Mouse (Mus musculus) spleen, postnatal 36 days (tissue): ENCODE data around the gene Cbln3.

ENCODE experiments used
- DNase-seq, 2 experiments: peaks; one replicate each; pipeline ENCODE4 v3.0.0; 2022; ENCODE audit warnings: low spot score in 2 of 2, mixed read lengths in 1 of 2

Gene Cbln3

GRCm38 (mm10) chr14:55845506-55846294, 38.5 kb downstream of the Cbln3 start:
- DNase-seq = no peak

- DNase-seq = no peak
These were observed 41.4 kb downstream of the Cbln3 start for GRCm38 (mm10) chr14:55842794-55843193.

DNA sequence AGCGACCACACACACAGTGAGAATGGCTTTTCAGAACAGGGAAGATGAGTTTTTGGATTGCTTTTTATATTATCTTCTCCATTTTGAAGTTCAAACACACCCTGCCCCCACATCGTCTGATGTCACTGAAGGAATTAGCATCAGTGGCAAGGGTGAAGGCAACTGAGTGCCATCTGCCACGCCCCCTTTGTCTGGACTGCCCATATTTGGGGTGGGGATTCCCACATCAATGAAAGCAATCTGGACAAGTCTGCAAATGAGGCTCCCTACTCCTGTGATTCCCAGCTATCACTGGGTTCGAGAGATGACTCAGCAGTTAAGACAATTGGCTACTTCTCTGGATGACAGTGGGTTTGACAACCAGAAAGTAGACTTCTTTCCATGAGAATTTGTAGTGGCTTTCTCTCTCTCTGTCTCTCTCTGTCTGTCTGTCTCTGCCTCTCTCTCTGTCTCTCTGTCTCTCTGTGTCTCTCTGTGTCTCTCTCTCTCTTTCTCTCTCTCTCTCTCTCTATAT, 43.3 kb downstream of the Cbln3 start:
- DNase-seq = no peak

- DNase-seq = no peak
These were observed 45.5 kb downstream of the Cbln3 start for GRCm38 (mm10) chr14:55838740-55839139.

DNA sequence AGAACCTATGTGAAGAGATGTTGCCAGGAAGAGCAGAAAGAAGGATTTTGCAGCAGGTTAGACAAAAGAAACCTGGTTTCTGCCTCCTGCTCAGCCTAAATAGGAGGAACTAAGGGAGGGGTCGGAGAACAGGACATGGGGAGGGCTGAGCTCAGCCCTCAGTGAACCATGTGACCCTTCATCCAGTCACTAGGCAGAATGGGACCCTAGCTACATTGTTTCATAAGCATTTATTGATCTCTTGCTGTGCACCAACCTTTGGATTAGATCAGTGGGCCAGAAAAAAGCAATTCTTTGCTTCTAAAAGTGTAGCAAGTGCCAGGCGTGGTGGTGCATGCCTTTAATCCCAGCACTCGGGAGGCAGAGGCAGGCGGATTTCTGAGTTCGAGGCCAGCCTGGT, 45.9 kb downstream of the Cbln3 start:
- no peak for DNase-seq

DNA sequence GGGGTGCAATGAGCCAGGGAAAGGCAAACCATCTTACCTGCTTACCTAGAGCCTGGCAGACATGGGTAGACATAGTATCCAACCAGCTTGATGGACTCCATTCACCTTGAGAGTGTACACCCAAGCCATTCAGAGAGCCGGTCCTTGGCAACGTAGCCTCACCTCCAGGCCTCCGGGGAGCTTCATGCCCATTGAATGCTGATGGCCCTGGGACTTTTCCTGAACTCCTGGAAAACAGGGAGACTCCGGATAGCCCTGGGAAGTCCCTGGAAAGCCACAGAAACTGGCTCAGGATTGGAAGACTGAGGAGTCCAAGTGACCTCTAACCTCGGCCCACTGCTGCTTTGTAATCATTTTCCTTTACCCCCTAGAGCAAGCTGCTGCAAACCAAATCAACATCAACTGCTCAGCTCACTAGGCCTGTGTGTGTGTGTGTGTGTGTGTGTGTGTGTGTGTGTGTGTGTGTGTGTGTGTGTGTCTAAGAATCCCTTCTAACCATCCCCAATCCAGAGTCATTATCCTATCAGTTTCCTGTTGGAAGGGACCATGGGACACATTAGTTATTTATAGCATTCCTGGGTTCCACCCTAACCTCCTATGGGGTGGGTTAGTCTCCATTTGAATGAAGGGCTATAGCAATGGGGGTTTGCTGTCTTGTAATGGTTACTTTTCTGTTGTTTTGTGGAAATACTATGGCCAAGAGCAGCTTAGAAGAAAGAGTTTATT, 49.2 kb downstream of the Cbln3 start:
- no peak for DNase-seq

DNA sequence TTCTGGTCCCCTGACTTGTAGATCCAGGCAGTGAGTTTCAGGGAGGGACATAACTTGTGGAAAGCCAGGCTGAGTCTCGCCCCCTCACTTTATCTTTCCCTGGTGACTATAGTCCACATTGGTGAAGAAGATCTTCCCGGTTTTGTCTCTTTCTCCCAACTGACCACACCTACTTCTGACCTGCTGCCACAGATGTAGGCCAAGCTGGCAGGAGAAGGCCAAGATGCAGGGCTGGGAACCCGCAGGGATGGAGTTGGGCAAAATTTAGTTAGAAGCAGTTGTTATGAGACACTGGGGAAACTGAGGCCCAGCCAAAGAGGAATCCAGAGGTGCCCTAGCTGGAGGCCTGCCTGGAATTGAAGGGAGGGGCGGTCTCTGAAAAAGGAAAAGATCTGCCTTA, 51.1 kb downstream of the Cbln3 start:
- DNase-seq = no peak

DNA sequence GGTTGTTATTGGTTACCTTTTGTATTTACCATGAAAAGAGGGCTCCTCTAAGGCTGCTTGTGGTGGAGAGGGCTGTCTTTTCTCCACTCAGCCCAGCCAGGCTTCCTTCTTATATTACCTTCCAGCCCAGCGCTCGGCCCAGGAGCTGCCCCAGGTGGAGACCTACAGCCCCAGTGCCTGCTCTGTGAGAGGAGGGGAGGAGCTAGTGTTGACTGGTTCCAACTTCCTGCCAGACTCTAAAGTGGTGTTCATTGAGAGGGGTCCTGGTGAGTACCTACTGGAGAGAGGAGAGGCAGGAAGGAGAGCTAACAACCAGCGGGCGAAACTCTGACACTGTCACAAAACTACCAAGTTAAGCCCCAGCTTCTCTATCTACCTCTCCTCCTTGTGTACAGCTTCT, 53.9 kb downstream of the Cbln3 start:
- DNase-seq = no peak

- no peak for DNase-seq
These were observed 54.3 kb downstream of the Cbln3 start for GRCm38 (mm10) chr14:55829854-55830253.
